In genomic region chrX:13661063-13661462, GRCm38 (mm10) we compare ENCODE assay signal across 14 mouse cellular contexts. TPM values are rescaled to one million over a fixed set of nuclear protein-coding genes. Genes with fewer than 3 reads are reported as not detected.
"Had no signal": no experiment of that assay in that cellular context is flagged by ENCODE, and none has a peak within 500 bp of the region (broad histone marks: within the 10 kb centered on the region; RNA-seq: fewer than 3 reads in every experiment).

Gene Gpr82 (plus strand): TSS chrX:13661363.

- DNase-seq: retina, postnatal 1 day; right cerebral cortex, adult 18-20 months; right cerebral cortex, postnatal 14 days; right cerebral cortex, postnatal 25 days; right cerebral cortex, postnatal 4 days; spleen, adult 18-20 months; thymus, adult 18-20 months; thymus, adult 2 months; thymus, postnatal 14 days; thymus, postnatal 25 days; thymus, postnatal 36 days; thymus, postnatal 4 days had no signal

RNA-seq across cellular contexts. Expression of gene Gpr82, which starts in this region (rescaled TPM):
- polyA plus RNA-seq: small intestine, adult 2 months; stomach, postnatal 0 days had no signal
